Mouse (Mus musculus) embryonic facial prominence, embryonic 13.5 days (tissue): Measurements from ENCODE around the gene Col23a1. TPM values are rescaled to one million over a fixed set of nuclear protein-coding genes. Genes with fewer than 3 reads are reported as not detected.
"Not testable (repeated sequence)": the region's sequence is repeated elsewhere in the genome, so short reads cannot be mapped to it uniquely, and the experiment has no call there.

Experiments used
- ATAC-seq: fragments of 200-750 bp; cut with Nextera tagmentation; 2 replicates; pipeline ENCODE4 v1.8.0; 2017; ENCODE audit warnings: low read depth; ENCODE audit not compliant: insufficient number of reproducible peaks, insufficient read depth, low FRiP score, low TSS enrichment
- H3K27ac ChIP-seq: fragments of 300-500 bp; sonication (generic); 2 replicates; pipeline ENCODE4 v1.5.1; 2015; ENCODE audit warnings: moderate library complexity, mild to moderate bottlenecking, inconsistent platforms
- H3K27me3 ChIP-seq: fragments of 300-500 bp; sonication (generic); 2 replicates; pipeline ENCODE4 v1.6.1; 2015; ENCODE audit warnings: mild to moderate bottlenecking, inconsistent platforms
- H3K36me3 ChIP-seq: fragments of 300-500 bp; sonication (generic); 2 replicates; pipeline ENCODE4 v1.6.1; 2015; ENCODE audit warnings: mild to moderate bottlenecking, inconsistent platforms
- H3K4me1 ChIP-seq: fragments of 300-500 bp; sonication (generic); 2 replicates; pipeline ENCODE4 v1.6.1; 2015; ENCODE audit warnings: inconsistent platforms
- H3K4me2 ChIP-seq: fragments of 300-500 bp; sonication (generic); 2 replicates; pipeline ENCODE4 v1.6.1; 2015; ENCODE audit warnings: moderate library complexity, mild to moderate bottlenecking, inconsistent platforms
- H3K4me3 ChIP-seq: fragments of 300-500 bp; sonication (generic); 2 replicates; pipeline ENCODE4 v1.5.1; 2015; ENCODE audit warnings: mild to moderate bottlenecking, inconsistent platforms
- H3K9ac ChIP-seq: fragments of 300-500 bp; sonication (generic); 2 replicates; pipeline ENCODE4 v1.6.1; 2015; ENCODE audit warnings: mild to moderate bottlenecking, inconsistent platforms
- H3K9me3 ChIP-seq: fragments of 300-500 bp; sonication (generic); 2 replicates; pipeline ENCODE4 v1.6.1; 2016; ENCODE audit warnings: inconsistent platforms
- WGBS: fragments of 180-500 bp; shearing (Covaris S2); methylation state at CpG from one replicate; pipeline ENCODE4 v1.1.7; 2015; ENCODE audit warnings: mixed read lengths; 5-methylcytosine and 5-hydroxymethylcytosine counted together
- polyA plus RNA-seq: library from polyadenylated mRNA; unstranded; fragments of >200 nt; fragmentation: Nextera tagmentation; extraction: Ambion mirVana; gene quantifications from 2 replicates; pipeline ENCODE4 v1.2.1, GENCODE M21; 2015

Col23a1 gene
- polyA plus RNA-seq, 1 experiment from 2014 or later, result 20.2 TPM

GRCm38 (mm10) chr11:51615129-51615528 lies 325.4 kb downstream of the Col23a1 start:
- H3K9me3 ChIP-seq, result no peaks in the 10 kb centered on the region
- peak overlapping the region; percentile 77 for H3K9ac ChIP-seq
- peak overlapping the region; percentile 85 for H3K27ac ChIP-seq
- ATAC-seq, result no peak
- H3K4me1 ChIP-seq, result peaks cover 18% of the 10 kb centered on the region
- peak overlapping the region; percentile 73 for H3K4me2 ChIP-seq
- no peaks in the 10 kb centered on the region for H3K36me3 ChIP-seq
- WGBS, result 41% methylated on average over 7 of the region's 7 CpGs
- H3K4me3 ChIP-seq, result peak overlapping the region; percentile 45
- no peaks in the 10 kb centered on the region for H3K27me3 ChIP-seq

- ATAC-seq, result no peak
- H3K27ac ChIP-seq, result peak overlapping the region; percentile 85
Observed at GRCm38 (mm10) chr11:51615601-51616000, 325.9 kb downstream of the Col23a1 start.

GRCm38 (mm10) chr11:51616113-51616512 lies 326.4 kb downstream of the Col23a1 start:
- not testable (repeated sequence) for ATAC-seq
- peak overlapping the region; percentile 45 for H3K4me3 ChIP-seq
- H3K27ac ChIP-seq, result peak overlapping the region; percentile 85; the same call in 1 of the 2 replicates

More at GRCm38 (mm10) chr11:51615601-51616000, 325.9 kb downstream of the Col23a1 start:
- Histone ChIP-seq H3K4me1 (peaks cover 23% of the 10 kb centered on the region), H3K9ac (peak overlapping the region; percentile 77), H3K27me3 (no peaks in the 10 kb centered on the region), H3K4me3 (peak overlapping the region; percentile 45), H3K4me2 (peak overlapping the region; percentile 73), H3K9me3 (no peaks in the 10 kb centered on the region), H3K36me3 (no peaks in the 10 kb centered on the region)
- WGBS, result 1% methylated on average over 14 of the region's 14 CpGs

DNA sequence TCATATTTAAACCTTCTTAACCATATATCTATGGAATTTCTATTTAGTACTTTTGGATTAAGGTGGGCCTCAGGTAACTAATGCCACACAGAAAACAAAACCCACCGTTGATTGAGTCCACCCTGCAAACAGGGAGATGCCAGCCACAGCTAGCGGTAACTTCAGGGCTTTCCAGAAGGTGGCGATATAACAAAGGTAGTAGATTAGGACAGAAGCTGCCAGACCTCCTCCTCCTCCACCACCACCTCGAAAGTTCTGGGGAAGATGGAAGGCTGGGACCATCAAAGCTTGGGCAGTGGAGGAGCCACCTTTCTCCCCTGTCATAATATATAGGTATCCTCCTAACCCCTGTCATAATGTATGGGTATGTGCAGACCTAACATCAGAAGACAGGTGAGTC lies 328.0 kb downstream of the Col23a1 start:
- WGBS, result 5% methylated on average over 4 of the region's 4 CpGs
- H3K36me3 ChIP-seq, result peaks cover 15% of the 10 kb centered on the region
- no peaks in the 10 kb centered on the region for H3K9me3 ChIP-seq
- H3K9ac ChIP-seq, result no peak overlapping the region
- no peak overlapping the region for H3K4me2 ChIP-seq
- H3K4me3 ChIP-seq, result no peak overlapping the region
- H3K27ac ChIP-seq, result no peak overlapping the region
- no peaks in the 10 kb centered on the region for H3K27me3 ChIP-seq
- peaks cover 31% of the 10 kb centered on the region for H3K4me1 ChIP-seq
- no peak for ATAC-seq

More at GRCm38 (mm10) chr11:51616113-51616512, 326.4 kb downstream of the Col23a1 start:
- peak overlapping the region; percentile 73 for H3K4me2 ChIP-seq
- H3K9ac ChIP-seq, result peak overlapping the region; percentile 77
- not testable (repeated sequence) for H3K27me3 ChIP-seq, H3K9me3 ChIP-seq, H3K36me3 ChIP-seq
- 89% methylated on average over 7 of the region's 7 CpGs for WGBS
- peaks cover 28% of the 10 kb centered on the region for H3K4me1 ChIP-seq

GRCm38 (mm10) chr11:51618894-51619408 lies 329.2 kb downstream of the Col23a1 start:
- no peak for ATAC-seq
- Histone ChIP-seq H3K4me1 (peaks cover 31% of the 10 kb centered on the region), H3K9me3 (no peaks in the 10 kb centered on the region), H3K4me3 (peak overlapping the region; percentile 83), H3K27ac (no peak overlapping the region), H3K27me3 (no peaks in the 10 kb centered on the region), H3K4me2 (peak overlapping the region; percentile 72), H3K9ac (peak overlapping the region; percentile 80; the same call in 1 of the 2 replicates), H3K36me3 (peaks cover 28% of the 10 kb centered on the region)
- 58% methylated on average over 8 of the region's 8 CpGs for WGBS

DNA sequence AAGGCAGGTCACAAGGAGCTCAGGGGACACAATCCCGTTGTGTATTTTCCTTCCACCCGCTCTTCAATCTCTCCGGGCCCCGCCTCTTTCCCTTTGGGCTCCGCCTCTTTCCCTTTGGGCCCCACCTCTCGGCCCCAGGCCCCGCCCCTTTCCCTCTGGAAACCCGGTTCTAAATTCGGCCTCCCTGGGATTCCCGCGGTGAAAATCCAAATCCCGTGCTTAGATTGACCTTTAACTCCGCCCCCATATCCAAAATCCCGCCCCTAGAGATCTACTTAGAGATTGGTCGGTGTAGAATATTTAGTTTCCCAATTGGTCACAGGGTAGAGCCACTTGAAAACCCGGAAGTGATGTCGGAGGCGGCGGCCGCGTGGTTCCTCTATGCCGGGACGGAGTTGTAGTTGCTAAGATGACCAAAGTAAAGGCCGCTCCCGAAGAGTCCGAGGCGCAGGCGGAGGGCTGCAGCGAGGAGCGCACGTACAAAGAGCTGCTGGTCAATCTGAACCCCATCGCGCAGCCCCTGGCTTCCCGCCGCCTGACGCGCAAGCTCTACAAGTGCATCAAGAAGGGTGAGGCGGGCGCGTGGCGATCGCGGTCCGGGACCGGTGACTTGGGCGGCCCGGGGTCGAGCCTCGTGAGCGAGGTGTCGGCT lies 329.8 kb downstream of the Col23a1 start, which contains the start of gene Nhp2:
Gene Nhp2 (plus strand): TSS at position 327 of the 652 bp plus-strand sequence.
- Histone ChIP-seq H3K9ac (peak within 1 kb of the TSS; percentile 80), H3K4me2 (peak within 1 kb of the TSS; percentile 72), H3K36me3 (peaks cover 34% of the 10 kb centered on the region), H3K27me3 (no peaks in the 10 kb centered on the region), H3K27ac (no peak within 1 kb of the TSS), H3K9me3 (no peaks in the 10 kb centered on the region), H3K4me1 (peaks cover 28% of the 10 kb centered on the region), H3K4me3 (peak within 1 kb of the TSS; percentile 83)
- ATAC-seq, result peak; percentile 89
- under 1% methylated on average over 51 of the region's 51 CpGs for WGBS

DNA sequence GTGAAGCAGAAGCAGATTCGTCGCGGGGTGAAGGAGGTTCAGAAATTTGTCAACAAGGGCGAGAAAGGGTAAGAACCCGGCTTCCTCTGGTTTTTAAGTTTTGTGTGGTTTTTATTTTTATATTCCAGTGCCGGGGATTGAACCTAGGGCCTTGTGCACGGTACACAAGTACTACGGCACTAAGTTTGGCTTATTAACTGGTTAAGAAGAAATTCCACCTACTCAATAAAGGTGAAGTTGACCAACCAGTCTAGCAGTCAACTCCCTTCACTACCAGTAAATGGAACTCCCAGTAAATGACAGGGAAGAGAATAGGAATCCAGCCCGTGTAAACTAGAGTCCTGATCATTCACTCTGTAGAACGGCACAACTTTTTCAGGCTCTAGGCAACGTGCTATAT lies 330.4 kb downstream of the Col23a1 start:
- peak overlapping the region; percentile 83 for H3K4me3 ChIP-seq
- no peaks in the 10 kb centered on the region for H3K9me3 ChIP-seq
- H3K4me2 ChIP-seq, result peak overlapping the region; percentile 72
- 1% methylated on average over 11 of the region's 11 CpGs for WGBS
- peak overlapping the region; percentile 80 for H3K9ac ChIP-seq
- H3K4me1 ChIP-seq, result peaks cover 23% of the 10 kb centered on the region
- H3K27ac ChIP-seq, result no peak overlapping the region
- H3K36me3 ChIP-seq, result peaks cover 39% of the 10 kb centered on the region
- no peaks in the 10 kb centered on the region for H3K27me3 ChIP-seq
- no peak for ATAC-seq

DNA sequence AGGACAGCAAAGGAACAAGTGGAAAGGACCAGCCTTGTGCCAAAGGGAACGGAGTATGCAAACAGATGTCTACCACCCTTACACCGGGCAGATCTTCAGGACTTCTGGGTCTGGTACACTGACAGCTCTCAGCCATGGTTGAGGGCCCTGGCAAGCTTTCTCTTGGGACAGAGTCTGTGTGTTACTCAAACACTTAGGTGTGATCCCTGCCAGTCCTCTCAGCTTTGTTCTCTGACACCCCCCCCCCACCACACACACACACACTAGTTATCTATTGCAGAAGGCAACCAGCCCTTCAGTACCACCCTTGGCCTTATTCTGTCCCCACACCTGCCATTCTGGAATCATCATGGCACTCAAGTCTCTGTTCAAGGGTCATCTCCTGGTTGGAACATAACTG lies 332.1 kb downstream of the Col23a1 start:
- 90% methylated on average over 2 of the region's 2 CpGs for WGBS
- Histone ChIP-seq H3K4me3 (no peak overlapping the region), H3K27ac (no peak overlapping the region), H3K4me2 (no peak overlapping the region), H3K4me1 (peaks cover 13% of the 10 kb centered on the region), H3K9me3 (no peaks in the 10 kb centered on the region), H3K36me3 (peaks cover 54% of the 10 kb centered on the region), H3K9ac (no peak overlapping the region), H3K27me3 (no peaks in the 10 kb centered on the region)
- no peak for ATAC-seq

GRCm38 (mm10) chr11:51622971-51623491 lies 333.3 kb downstream of the Col23a1 start:
- peaks cover 67% of the 10 kb centered on the region for H3K36me3 ChIP-seq
- no peak for ATAC-seq

DNA sequence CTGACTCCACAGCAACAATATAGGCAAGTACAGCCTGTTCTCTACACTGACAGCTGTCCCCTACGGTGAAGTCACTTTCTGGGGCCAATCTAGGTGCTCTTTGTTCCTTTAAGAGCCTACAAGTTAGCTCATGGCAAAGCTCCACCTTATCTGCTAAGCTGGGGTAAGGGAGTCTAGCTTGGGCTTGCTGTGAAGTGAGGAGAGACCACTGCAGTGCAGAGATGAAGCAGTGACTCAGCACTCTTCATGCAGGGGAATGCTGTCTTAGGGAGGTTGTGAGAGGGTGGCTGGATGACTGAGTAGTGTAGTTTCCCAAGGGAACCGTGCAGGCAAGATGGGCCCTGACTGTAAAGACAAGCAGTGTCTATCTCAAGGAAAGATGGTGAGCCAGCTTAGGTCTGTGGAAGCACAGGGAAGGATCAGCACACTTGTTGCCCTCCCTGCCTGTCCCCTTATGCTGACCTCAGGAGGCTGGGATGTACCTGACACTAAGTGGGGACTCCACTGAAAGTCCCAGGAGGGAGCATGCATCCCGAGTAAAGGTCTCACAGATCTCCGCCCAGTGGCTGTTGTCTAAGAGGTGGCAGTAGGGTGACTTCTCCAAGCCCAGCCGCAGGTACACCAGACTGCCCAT lies 335.6 kb downstream of the Col23a1 start:
- no peak for ATAC-seq
- H3K27me3 ChIP-seq, result no peaks in the 10 kb centered on the region
- H3K9me3 ChIP-seq, result no peaks in the 10 kb centered on the region
- peaks cover 11% of the 10 kb centered on the region for H3K4me1 ChIP-seq
- 83% methylated on average over 5 of the region's 5 CpGs for WGBS
- no peak overlapping the region for H3K4me2 ChIP-seq
- H3K36me3 ChIP-seq, result peaks cover 79% of the 10 kb centered on the region
- 0 out of 2 replicates have a peak overlapping the region, but pooled peaks have one; percentile 16 for H3K9ac ChIP-seq
- no peak overlapping the region for H3K4me3 ChIP-seq
- H3K27ac ChIP-seq, result no peak overlapping the region

More at GRCm38 (mm10) chr11:51622971-51623491, 333.3 kb downstream of the Col23a1 start:
- Histone ChIP-seq H3K9ac (no peak overlapping the region), H3K4me2 (no peak overlapping the region), H3K4me1 (peaks cover 13% of the 10 kb centered on the region), H3K27me3 (no peaks in the 10 kb centered on the region), H3K9me3 (no peaks in the 10 kb centered on the region), H3K4me3 (no peak overlapping the region), H3K27ac (no peak overlapping the region)
- 82% methylated on average over 7 of the region's 7 CpGs for WGBS

DNA sequence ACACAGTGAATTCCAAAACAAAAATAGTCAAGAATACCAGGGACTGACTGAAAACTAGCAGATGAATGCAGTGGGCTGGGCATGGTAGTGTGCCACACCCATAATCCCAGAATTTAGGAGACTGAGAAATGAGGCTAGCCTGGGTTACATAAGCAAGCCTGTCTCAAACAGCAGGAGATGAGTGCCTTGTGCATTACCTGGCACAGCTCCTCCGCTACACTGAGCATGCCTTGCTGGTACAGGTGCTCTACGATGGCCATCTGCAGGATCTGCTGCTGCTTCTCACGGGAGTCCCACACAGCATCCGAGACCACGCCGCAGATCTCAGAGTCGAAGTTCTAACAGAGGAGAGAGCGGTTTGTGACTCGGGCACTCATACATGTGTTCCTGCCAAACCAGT lies 337.7 kb downstream of the Col23a1 start:
- H3K4me3 ChIP-seq, result no peak overlapping the region
- ATAC-seq, result no peak
- no peaks in the 10 kb centered on the region for H3K27me3 ChIP-seq
- WGBS, result 92% methylated on average over 9 of the region's 9 CpGs
- no peak overlapping the region for H3K4me2 ChIP-seq
- H3K4me1 ChIP-seq, result no peaks in the 10 kb centered on the region
- H3K27ac ChIP-seq, result no peak overlapping the region
- H3K9me3 ChIP-seq, result no peaks in the 10 kb centered on the region
- H3K9ac ChIP-seq, result no peak overlapping the region
- peaks cover 67% of the 10 kb centered on the region for H3K36me3 ChIP-seq
